Mouse (Mus musculus): ENCODE measurements around the gene Tasp1. TPM values are rescaled to one million over a fixed set of nuclear protein-coding genes. Genes with fewer than 3 reads are reported as not detected.
"Not testable (repeated sequence)": the region's sequence is repeated elsewhere in the genome, so short reads cannot be mapped to it uniquely, and the experiment has no call there.

The Tasp1 gene
- total RNA-seq, 1 experiment from 2014 or later = 14.4 TPM

GRCm38 (mm10) chr2:139921395-139921794 lies 145.2 kb downstream of the Tasp1 start:
- ATAC-seq (replicated peaks; ENCODE audit: insufficient number of reproducible peaks, low FRiP score, low TSS enrichment, poor library complexity, severe bottlenecking) = not testable (repeated sequence)

- ATAC-seq (replicated peaks; ENCODE audit: insufficient number of reproducible peaks, low FRiP score, low TSS enrichment, poor library complexity, severe bottlenecking) = no peak
Observed at GRCm38 (mm10) chr2:139919757-139920156, 146.8 kb downstream of the Tasp1 start.

GRCm38 (mm10) chr2:139906441-139907157 lies 160.0 kb downstream of the Tasp1 start:
- no peak for ATAC-seq (replicated peaks; ENCODE audit: insufficient number of reproducible peaks, low FRiP score, low TSS enrichment, poor library complexity, severe bottlenecking)

- ATAC-seq (replicated peaks; ENCODE audit: insufficient number of reproducible peaks, low FRiP score, low TSS enrichment, poor library complexity, severe bottlenecking) = no peak
Observed at GRCm38 (mm10) chr2:139891405-139892089, 175.1 kb downstream of the Tasp1 start.

GRCm38 (mm10) chr2:139884264-139884637 lies 182.4 kb downstream of the Tasp1 start:
- ATAC-seq (replicated peaks; ENCODE audit: insufficient number of reproducible peaks, low FRiP score, low TSS enrichment, poor library complexity, severe bottlenecking) = no peak

- ATAC-seq (replicated peaks; ENCODE audit: insufficient number of reproducible peaks, low FRiP score, low TSS enrichment, poor library complexity, severe bottlenecking) = no peak
Observed at GRCm38 (mm10) chr2:139883581-139884263, 182.9 kb downstream of the Tasp1 start.

GRCm38 (mm10) chr2:139878052-139878621 lies 188.5 kb downstream of the Tasp1 start:
- no peak for ATAC-seq (replicated peaks; ENCODE audit: insufficient number of reproducible peaks, low FRiP score, low TSS enrichment, poor library complexity, severe bottlenecking)

- ATAC-seq (replicated peaks; ENCODE audit: insufficient number of reproducible peaks, low FRiP score, low TSS enrichment, poor library complexity, severe bottlenecking) = no peak
Observed at GRCm38 (mm10) chr2:139875876-139876275, 190.7 kb downstream of the Tasp1 start.

GRCm38 (mm10) chr2:139874173-139874572 lies 192.4 kb downstream of the Tasp1 start:
- ATAC-seq (replicated peaks; ENCODE audit: insufficient number of reproducible peaks, low FRiP score, low TSS enrichment, poor library complexity, severe bottlenecking) = no peak

GRCm38 (mm10) chr2:139873762-139874161 lies 192.8 kb downstream of the Tasp1 start:
- ATAC-seq (replicated peaks; ENCODE audit: insufficient number of reproducible peaks, low FRiP score, low TSS enrichment, poor library complexity, severe bottlenecking) = no peak

- not testable (repeated sequence) for ATAC-seq (replicated peaks; ENCODE audit: insufficient number of reproducible peaks, low FRiP score, low TSS enrichment, poor library complexity, severe bottlenecking)
Observed at GRCm38 (mm10) chr2:139869071-139869470, 197.5 kb downstream of the Tasp1 start.

- not testable (repeated sequence) for ATAC-seq (replicated peaks; ENCODE audit: insufficient number of reproducible peaks, low FRiP score, low TSS enrichment, poor library complexity, severe bottlenecking)
Observed at GRCm38 (mm10) chr2:139863396-139863795, 203.2 kb downstream of the Tasp1 start.

GRCm38 (mm10) chr2:139860133-139860494 lies 206.5 kb downstream of the Tasp1 start:
- ATAC-seq (replicated peaks; ENCODE audit: insufficient number of reproducible peaks, low FRiP score, low TSS enrichment, poor library complexity, severe bottlenecking) = no peak

GRCm38 (mm10) chr2:139859424-139860132 lies 207.0 kb downstream of the Tasp1 start:
- ATAC-seq (replicated peaks; ENCODE audit: insufficient number of reproducible peaks, low FRiP score, low TSS enrichment, poor library complexity, severe bottlenecking) = no peak

GRCm38 (mm10) chr2:139849621-139850020 lies 217.0 kb downstream of the Tasp1 start:
- no peak for ATAC-seq (replicated peaks; ENCODE audit: insufficient number of reproducible peaks, low FRiP score, low TSS enrichment, poor library complexity, severe bottlenecking)

GRCm38 (mm10) chr2:139841359-139841758 lies 225.2 kb downstream of the Tasp1 start:
- ATAC-seq (replicated peaks; ENCODE audit: insufficient number of reproducible peaks, low FRiP score, low TSS enrichment, poor library complexity, severe bottlenecking) = no peak

GRCm38 (mm10) chr2:139840941-139841340 lies 225.7 kb downstream of the Tasp1 start:
- ATAC-seq (replicated peaks; ENCODE audit: insufficient number of reproducible peaks, low FRiP score, low TSS enrichment, poor library complexity, severe bottlenecking) = no peak

GRCm38 (mm10) chr2:139821589-139822378 lies 244.8 kb downstream of the Tasp1 start:
- ATAC-seq (replicated peaks; ENCODE audit: insufficient number of reproducible peaks, low FRiP score, low TSS enrichment, poor library complexity, severe bottlenecking) = no peak
